Mouse (Mus musculus): ENCODE measurements around the gene Otud7b.
"Not testable (repeated sequence)": the region's sequence is repeated elsewhere in the genome, so short reads cannot be mapped to it uniquely, and the experiment has no call there.

The Otud7b gene

GRCm38 (mm10) chr3:96152611-96153010, 48.3 kb downstream of the Otud7b start:
- no peak for DNase-seq

DNA sequence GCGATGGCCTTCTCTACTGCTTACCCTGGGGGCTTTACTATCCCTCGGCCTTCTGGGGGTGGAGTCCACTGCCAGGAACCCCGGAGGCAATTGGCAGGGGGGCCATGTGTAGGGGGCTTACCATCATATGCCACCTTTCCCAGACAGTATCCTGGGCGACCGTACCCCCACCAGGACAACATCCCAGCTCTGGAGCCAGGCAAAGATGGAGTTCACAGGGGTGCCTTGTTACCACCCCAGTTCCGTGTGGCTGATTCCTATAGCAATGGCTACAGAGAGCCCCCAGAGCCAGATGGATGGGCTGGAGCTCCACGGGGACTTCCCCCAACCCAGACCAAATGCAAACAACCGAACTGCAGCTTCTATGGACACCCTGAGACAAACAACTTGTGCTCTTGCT, 51.2 kb downstream of the Otud7b start:
- no peak for DNase-seq

DNA sequence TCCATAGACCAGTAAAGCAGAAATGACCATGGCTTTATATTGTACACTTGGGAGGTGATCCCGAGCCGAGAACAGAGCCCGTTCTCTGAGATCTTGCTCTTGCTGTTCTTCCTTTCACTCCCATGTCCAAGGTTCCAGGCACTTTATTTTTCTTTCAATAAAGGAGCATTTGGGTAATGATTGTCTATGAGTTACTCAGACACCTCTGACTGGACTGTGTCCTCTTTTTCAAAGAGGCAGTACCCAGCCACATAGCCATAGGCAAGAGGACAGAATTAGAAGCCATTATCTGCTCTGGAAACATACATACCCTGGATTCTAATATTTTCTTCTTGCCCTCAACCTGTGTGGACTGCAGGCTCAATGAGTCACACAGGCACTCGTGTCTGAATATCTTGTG, 55.5 kb downstream of the Otud7b start:
- DNase-seq: no peak

GRCm38 (mm10) chr3:96160222-96160802, 56.0 kb downstream of the Otud7b start:
- no peak for DNase-seq

GRCm38 (mm10) chr3:96160803-96161516, 56.6 kb downstream of the Otud7b start:
- no peak for DNase-seq

- DNase-seq: no peak
Observed at GRCm38 (mm10) chr3:96161869-96162840, 57.8 kb downstream of the Otud7b start, which contains the start of gene Mtmr11. TSS of gene Mtmr11 (plus strand) at chr3:96162004.

- no peak for DNase-seq
Observed at GRCm38 (mm10) chr3:96163040-96163439, 58.7 kb downstream of the Otud7b start.

DNA sequence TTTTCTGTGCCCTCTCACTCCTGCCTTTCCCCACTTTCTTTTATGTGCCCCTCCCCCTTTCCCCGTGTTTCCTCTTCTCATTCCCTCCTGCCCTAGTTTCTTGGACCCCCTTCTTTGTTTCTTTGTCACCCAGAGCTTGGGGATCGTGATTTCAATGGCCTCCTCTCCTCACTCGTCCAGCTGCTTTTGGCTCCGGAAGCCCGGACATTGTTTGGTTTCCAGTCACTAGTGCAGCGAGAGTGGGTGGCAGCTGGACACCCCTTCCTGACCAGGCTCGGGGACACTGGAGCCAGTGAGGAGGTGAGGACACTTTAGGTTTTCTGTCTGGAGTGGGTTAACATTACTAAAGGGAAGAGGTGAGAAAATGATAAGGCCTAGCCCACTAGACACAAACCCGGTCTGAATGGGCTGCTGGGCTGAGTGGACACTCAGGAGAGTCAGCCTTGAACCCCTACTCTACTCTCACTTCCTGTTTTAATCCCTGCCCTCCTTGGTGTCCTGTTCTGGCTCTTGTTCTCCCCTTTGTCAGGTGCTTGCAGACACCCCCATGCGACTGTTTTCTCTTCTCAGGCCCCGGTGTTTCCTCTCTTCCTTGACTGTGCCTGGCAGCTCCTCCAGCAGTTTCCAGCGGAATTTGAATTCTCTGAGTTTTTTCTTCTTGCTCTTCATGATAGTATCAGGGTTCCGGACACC, 64.3 kb downstream of the Otud7b start:
- DNase-seq: no peak

DNA sequence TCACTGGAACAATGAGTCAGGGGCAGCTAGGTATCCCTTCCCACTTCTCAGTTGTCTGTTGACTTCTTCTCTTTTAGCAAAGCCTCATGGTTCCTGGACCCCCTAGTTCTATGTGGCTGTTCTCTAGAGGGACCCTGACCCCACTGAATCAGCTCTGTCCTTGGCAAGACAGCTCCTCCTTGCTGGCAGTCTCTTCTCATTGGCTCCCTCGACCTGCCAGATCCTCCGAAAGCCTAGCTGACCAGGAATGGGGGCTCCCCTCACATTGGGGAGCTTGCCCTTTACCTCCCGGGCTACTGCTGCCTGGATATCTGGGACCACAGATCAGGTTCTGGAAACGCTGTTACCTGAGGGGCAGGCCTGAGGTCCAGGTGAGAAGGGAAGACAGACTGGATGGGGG, 65.9 kb downstream of the Otud7b start:
- DNase-seq: no peak

GRCm38 (mm10) chr3:96170976-96171545, 66.7 kb downstream of the Otud7b start:
- DNase-seq: no peak

DNA sequence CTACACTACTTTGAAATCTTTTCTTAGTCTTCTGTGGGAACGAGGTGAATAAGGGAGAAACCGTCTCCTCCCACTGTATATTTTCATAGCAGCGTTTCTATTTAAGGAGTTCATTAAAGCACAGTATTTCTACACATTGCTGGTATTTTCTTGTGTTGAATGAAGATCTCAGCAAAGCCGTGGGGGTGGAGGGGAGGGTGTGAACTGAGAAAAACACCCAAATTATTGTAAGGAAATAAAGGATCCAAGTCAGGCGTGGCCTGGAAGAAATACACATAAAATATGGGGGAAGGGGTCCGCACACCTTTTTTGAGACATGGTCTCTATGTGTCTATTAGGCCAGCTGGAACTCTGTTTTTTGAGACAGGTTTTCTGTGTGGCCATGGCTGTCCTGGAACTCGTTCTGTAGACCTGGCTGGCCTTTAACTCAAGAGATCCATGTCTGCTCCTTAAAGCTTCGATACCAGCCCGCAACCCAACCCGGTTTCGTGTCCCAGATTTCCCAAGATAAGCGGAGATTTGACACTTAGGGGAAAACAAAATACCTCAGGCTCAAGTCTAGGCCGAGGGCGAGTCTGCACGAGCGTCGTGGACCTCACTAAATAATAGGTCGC, 67.4 kb downstream of the Otud7b start:
- no peak for DNase-seq

DNA sequence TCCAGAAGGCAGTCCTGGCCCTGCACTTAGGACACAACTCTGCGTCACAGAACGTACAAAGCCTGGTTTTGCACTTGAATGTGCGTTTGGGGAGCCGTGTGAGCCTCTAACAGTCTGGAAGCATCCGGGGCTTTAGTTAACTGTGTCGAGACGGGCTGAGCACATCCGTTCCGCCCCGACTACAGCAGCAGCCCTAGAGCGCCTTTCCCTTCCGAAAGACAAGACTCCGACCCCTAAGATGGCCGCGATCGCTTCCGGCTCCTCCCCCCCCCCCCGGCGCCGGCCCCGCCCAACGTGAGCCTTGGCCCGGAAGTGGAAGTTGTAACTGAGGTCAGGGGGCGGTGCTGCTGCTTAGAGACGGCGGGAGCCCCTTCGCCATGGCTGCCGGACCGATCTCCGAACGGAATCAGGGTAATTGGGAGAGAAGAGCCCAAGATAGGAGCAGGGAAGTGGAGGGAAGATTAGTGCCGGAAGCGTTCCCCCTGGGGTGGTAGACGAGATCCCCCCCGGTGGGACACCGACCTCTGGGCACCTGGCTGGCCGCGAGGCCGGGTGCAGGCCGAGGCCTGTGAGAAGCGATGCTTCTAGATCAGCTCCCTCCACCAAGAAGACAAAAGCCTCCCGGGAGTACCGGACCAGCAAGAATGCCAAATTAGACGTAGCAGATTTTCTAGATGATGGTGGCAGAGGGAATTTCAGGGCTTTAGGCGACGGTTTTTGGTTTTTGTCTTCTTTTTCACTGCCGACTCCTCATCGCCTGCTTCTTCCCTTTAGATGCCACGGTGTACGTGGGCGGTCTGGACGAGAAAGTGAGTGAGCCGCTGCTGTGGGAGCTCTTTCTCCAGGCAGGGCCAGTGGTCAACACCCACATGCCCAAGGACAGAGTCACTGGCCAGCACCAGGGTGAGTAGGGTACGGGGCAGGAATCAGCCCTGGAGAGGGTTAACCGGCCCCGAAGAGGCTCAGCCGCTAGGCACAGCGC, 68.2 kb downstream of the Otud7b start, which contains the start of gene Sf3b4:
Gene Sf3b4, plus strand, starts transcription at position 136 of the 982 bp plus-strand sequence.
- DNase-seq: peak; percentile 74 to 76

GRCm38 (mm10) chr3:96173185-96173584, 68.9 kb downstream of the Otud7b start:
- DNase-seq: no peak

DNA sequence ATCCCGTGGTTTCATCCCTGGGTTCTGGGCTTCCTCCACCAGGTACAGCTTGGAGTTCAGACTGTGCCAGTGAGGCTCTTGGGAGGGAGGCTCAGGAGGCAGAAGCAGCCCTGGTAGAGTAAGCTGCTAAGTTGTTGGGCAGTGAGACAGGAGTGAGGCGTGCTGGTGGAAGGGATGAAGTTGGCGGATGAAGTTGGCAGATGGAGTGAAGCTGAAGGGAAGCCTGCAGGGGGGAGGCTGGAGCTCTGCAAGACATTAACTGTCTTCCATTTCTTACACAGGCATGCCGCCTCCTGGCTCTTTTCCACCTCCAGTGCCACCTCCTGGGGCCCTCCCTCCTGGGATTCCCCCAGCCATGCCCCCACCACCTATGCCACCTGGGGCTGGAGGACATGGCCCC, 69.7 kb downstream of the Otud7b start:
- DNase-seq: not testable (repeated sequence)

DNA sequence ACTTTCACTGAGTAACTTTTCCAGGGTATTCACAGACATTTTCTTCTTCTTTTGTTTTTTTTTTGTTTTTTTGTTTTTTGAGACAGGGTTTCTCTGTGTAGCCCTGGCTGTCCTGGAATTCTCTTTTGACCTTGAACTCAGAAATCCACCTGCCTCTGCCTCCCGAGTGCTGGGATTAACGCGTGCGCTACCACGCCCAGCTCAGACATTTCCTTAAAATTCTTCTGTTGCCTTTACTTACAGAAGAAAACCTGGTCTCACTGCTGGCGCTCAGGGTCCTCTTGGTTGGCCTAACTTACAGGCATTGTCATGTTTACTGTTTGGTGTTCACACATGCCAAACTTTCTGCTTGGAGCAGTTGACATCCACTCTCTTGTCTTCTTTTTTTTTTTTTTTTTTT, 70.9 kb downstream of the Otud7b start:
- no peak for DNase-seq

DNA sequence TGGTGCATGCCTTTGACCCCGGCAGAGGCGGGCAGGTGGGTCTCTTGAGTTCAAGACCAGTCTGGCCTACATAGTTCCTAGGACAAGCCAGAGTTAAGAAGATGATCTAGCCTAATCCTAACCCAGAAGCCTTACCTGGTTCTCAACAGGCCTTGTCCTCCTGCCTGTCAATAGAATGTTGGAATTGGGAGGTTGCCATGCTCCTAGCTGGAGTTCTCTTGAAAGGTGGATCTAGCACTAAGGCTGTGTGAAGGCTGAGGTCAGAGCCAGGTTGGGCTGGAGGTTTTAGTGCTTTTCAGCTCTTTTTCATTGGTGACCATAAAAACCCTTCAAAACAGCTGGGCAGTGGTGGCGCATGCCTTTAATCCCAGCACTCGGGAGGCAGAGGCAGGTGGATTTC, 74.1 kb downstream of the Otud7b start:
- no peak for DNase-seq

- no peak for DNase-seq
Observed at GRCm38 (mm10) chr3:96178902-96179301, 74.6 kb downstream of the Otud7b start.

GRCm38 (mm10) chr3:96179531-96179930, 75.2 kb downstream of the Otud7b start:
- no peak for DNase-seq

- peak; percentile 35 to 52 for DNase-seq
Observed at GRCm38 (mm10) chr3:96180727-96181477, 76.6 kb downstream of the Otud7b start, which contains the start of gene Sv2a. TSS of gene Sv2a (plus strand) at chr3:96181151.

Measured in spleen, adult 18-20 months (tissue).